Mouse (Mus musculus): ENCODE data around the gene Tubb4b. TPM values are rescaled to one million over a fixed set of nuclear protein-coding genes. Genes with fewer than 3 reads are reported as not detected.

Gene Tubb4b
- polyA plus RNA-seq, 1 experiment from 2014 or later, result 429 TPM

- 1% methylated on average over 23 of the region's 29 CpGs for WGBS
- Histone ChIP-seq H3K27me3 (replicated peaks; ENCODE audit: control insufficient read depth, insufficient read depth, low read length) (peaks cover 13% of the 10 kb centered on the region), H3K4me3 (ENCODE audit: low read depth, low read length) (peak overlapping the region; percentile 59), H3K4me2 (ENCODE audit: low read depth, low read length) (peak overlapping the region; percentile 96), H3K4me1 (ENCODE audit: control insufficient read depth, insufficient read depth, low read length) (peaks cover 15% of the 10 kb centered on the region), H3K9me3 (ENCODE audit: control insufficient read depth, low read length) (no peaks in the 10 kb centered on the region), H3K36me3 (ENCODE audit: control insufficient read depth, insufficient read depth, low read length) (no peaks in the 10 kb centered on the region), H3K27ac (replicated peaks; ENCODE audit: low read depth, low read length) (peak overlapping the region; percentile 42), H3K9ac (ENCODE audit: low read depth, low read length) (peak overlapping the region; percentile 34; the same call in 1 of the 2 replicates)
- ATAC-seq (ENCODE audit: low read depth), result peak; percentile 90
- peak; percentile 94 for DNase-seq (ENCODE audit: low spot score)
These were observed 16.4 kb upstream of the Tubb4b start for GRCm38 (mm10) chr2:25240723-25241437.

DNA sequence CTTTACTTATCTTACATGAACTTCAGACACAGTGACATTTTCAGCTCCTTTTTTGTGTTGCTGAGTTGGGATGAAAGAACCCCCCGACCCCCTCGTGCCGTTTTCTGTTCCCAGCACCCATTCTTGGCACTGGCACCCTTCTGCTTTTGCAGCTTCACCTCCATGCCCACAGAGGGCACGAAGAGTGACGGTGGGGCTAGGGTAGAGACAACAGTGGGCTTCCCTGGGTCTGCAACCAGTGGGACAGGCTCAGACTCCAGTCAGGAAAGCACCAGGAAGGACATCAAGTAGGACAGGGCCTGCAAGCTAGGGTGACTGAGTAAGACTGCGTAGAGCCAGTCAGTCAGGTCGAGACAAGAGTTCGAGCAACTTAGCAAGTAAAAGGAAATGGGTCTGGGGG is 15.8 kb upstream of the Tubb4b start:
- Histone ChIP-seq H3K4me1 (ENCODE audit: control insufficient read depth, insufficient read depth, low read length) (peaks cover 15% of the 10 kb centered on the region), H3K9me3 (ENCODE audit: control insufficient read depth, low read length) (no peaks in the 10 kb centered on the region), H3K4me3 (ENCODE audit: low read depth, low read length) (peak overlapping the region; percentile 59), H3K36me3 (ENCODE audit: control insufficient read depth, insufficient read depth, low read length) (no peaks in the 10 kb centered on the region), H3K9ac (ENCODE audit: low read depth, low read length) (peak overlapping the region; percentile 34; the same call in 1 of the 2 replicates), H3K4me2 (ENCODE audit: low read depth, low read length) (peak overlapping the region; percentile 96), H3K27me3 (replicated peaks; ENCODE audit: control insufficient read depth, insufficient read depth, low read length) (peaks cover 13% of the 10 kb centered on the region), H3K27ac (replicated peaks; ENCODE audit: low read depth, low read length) (peak overlapping the region; percentile 42)
- WGBS, result 53% methylated on average over 8 of the region's 8 CpGs
- peak; percentile 4; the same call in 1 of the 2 replicates for ATAC-seq (ENCODE audit: low read depth)
- no peak for DNase-seq (ENCODE audit: low spot score)

DNA sequence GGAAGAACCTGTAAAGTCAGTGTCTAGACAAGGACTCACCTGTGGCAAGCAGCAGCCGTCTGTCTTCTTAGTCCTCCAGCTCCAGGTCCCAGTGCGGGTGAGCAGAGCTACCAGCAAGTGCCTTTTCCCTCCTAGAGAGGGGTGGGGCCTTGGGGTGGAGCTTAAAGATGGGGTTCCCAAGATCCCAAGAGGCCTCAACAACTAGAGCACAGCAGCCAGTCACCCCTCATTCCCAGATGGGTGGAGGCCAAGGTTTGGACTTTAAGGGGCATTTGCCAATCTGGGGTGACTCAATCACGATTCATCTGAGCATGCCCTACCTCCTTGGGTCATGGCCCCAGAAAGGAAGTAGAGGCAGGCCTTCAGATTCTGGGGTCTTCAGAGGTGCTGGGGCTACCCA is 15.3 kb upstream of the Tubb4b start:
- Histone ChIP-seq H3K27ac (replicated peaks; ENCODE audit: low read depth, low read length) (no peak overlapping the region), H3K9ac (ENCODE audit: low read depth, low read length) (no peak overlapping the region), H3K4me3 (ENCODE audit: low read depth, low read length) (no peak overlapping the region), H3K4me2 (ENCODE audit: low read depth, low read length) (no peak overlapping the region), H3K36me3 (ENCODE audit: control insufficient read depth, insufficient read depth, low read length) (no peaks in the 10 kb centered on the region), H3K9me3 (ENCODE audit: control insufficient read depth, low read length) (no peaks in the 10 kb centered on the region), H3K27me3 (replicated peaks; ENCODE audit: control insufficient read depth, insufficient read depth, low read length) (peaks cover 13% of the 10 kb centered on the region), H3K4me1 (ENCODE audit: control insufficient read depth, insufficient read depth, low read length) (peaks cover 15% of the 10 kb centered on the region)
- DNase-seq (ENCODE audit: low spot score) (no peak), ATAC-seq (ENCODE audit: low read depth) (no peak)
- WGBS, result 68% methylated on average over 3 of the region's 3 CpGs

- peaks cover 13% of the 10 kb centered on the region for H3K27me3 ChIP-seq (replicated peaks; ENCODE audit: control insufficient read depth, insufficient read depth, low read length)
- no peak for ATAC-seq (ENCODE audit: low read depth)
These were observed 13.6 kb upstream of the Tubb4b start for GRCm38 (mm10) chr2:25238106-25238505.

GRCm38 (mm10) chr2:25237522-25237921 is 13.0 kb upstream of the Tubb4b start:
- Histone ChIP-seq H3K4me3 (ENCODE audit: low read depth, low read length) (no peak overlapping the region), H3K36me3 (ENCODE audit: control insufficient read depth, insufficient read depth, low read length) (no peaks in the 10 kb centered on the region), H3K9me3 (ENCODE audit: control insufficient read depth, low read length) (no peaks in the 10 kb centered on the region), H3K4me1 (ENCODE audit: control insufficient read depth, insufficient read depth, low read length) (peaks cover 15% of the 10 kb centered on the region), H3K4me2 (ENCODE audit: low read depth, low read length) (no peak overlapping the region), H3K9ac (ENCODE audit: low read depth, low read length) (no peak overlapping the region), H3K27ac (replicated peaks; ENCODE audit: low read depth, low read length) (no peak overlapping the region), H3K27me3 (replicated peaks; ENCODE audit: control insufficient read depth, insufficient read depth, low read length) (peaks cover 10% of the 10 kb centered on the region)
- DNase-seq (ENCODE audit: low spot score) (no peak), ATAC-seq (ENCODE audit: low read depth) (no peak)
- WGBS, result 71% methylated on average over 4 of the region's 4 CpGs

More at GRCm38 (mm10) chr2:25238106-25238505, 13.6 kb upstream of the Tubb4b start:
- H3K27ac ChIP-seq (replicated peaks; ENCODE audit: low read depth, low read length), result no peak overlapping the region
- no peak for DNase-seq (ENCODE audit: low spot score)
- H3K4me1 ChIP-seq (ENCODE audit: control insufficient read depth, insufficient read depth, low read length), result peaks cover 15% of the 10 kb centered on the region
- no peak overlapping the region for H3K4me2 ChIP-seq (ENCODE audit: low read depth, low read length)
- H3K9me3 ChIP-seq (ENCODE audit: control insufficient read depth, low read length), result no peaks in the 10 kb centered on the region
- no peak overlapping the region for H3K4me3 ChIP-seq (ENCODE audit: low read depth, low read length)
- H3K36me3 ChIP-seq (ENCODE audit: control insufficient read depth, insufficient read depth, low read length), result no peaks in the 10 kb centered on the region
- no peak overlapping the region for H3K9ac ChIP-seq (ENCODE audit: low read depth, low read length)

GRCm38 (mm10) chr2:25236614-25237013 is 12.1 kb upstream of the Tubb4b start, which contains the start of gene Rnf224:
Gene Rnf224 (minus strand): TSS chr2:25236787.
- H3K9ac ChIP-seq (ENCODE audit: low read depth, low read length), result no peak within 1 kb of the TSS
- 31% methylated on average over 8 of the region's 8 CpGs for WGBS
- DNase-seq (ENCODE audit: low spot score), result no peak

GRCm38 (mm10) chr2:25234551-25235220 is 10.2 kb upstream of the Tubb4b start:
- no peak for DNase-seq (ENCODE audit: low spot score)
- Histone ChIP-seq H3K4me3 (ENCODE audit: low read depth, low read length) (no peak overlapping the region), H3K9me3 (ENCODE audit: control insufficient read depth, low read length) (no peaks in the 10 kb centered on the region), H3K4me2 (ENCODE audit: low read depth, low read length) (no peak overlapping the region), H3K27ac (replicated peaks; ENCODE audit: low read depth, low read length) (no peak overlapping the region), H3K36me3 (ENCODE audit: control insufficient read depth, insufficient read depth, low read length) (no peaks in the 10 kb centered on the region), H3K27me3 (replicated peaks; ENCODE audit: control insufficient read depth, insufficient read depth, low read length) (no peaks in the 10 kb centered on the region), H3K9ac (ENCODE audit: low read depth, low read length) (no peak overlapping the region), H3K4me1 (ENCODE audit: control insufficient read depth, insufficient read depth, low read length) (no peaks in the 10 kb centered on the region)
- no peak for ATAC-seq (ENCODE audit: low read depth)
- WGBS, result 67% methylated on average over 5 of the region's 5 CpGs

More at GRCm38 (mm10) chr2:25236614-25237013, 12.1 kb upstream of the Tubb4b start, which contains the start of gene Rnf224:
- Histone ChIP-seq H3K36me3 (ENCODE audit: control insufficient read depth, insufficient read depth, low read length) (no peaks in the 10 kb centered on the region), H3K4me1 (ENCODE audit: control insufficient read depth, insufficient read depth, low read length) (peaks cover 12% of the 10 kb centered on the region), H3K4me3 (ENCODE audit: low read depth, low read length) (no peak within 1 kb of the TSS), H3K27me3 (replicated peaks; ENCODE audit: control insufficient read depth, insufficient read depth, low read length) (peaks cover 5% of the 10 kb centered on the region; the same call in 1 of the 2 replicates), H3K4me2 (ENCODE audit: low read depth, low read length) (no peak within 1 kb of the TSS), H3K9me3 (ENCODE audit: control insufficient read depth, low read length) (no peaks in the 10 kb centered on the region), H3K27ac (replicated peaks; ENCODE audit: low read depth, low read length) (no peak within 1 kb of the TSS)
- no peak for ATAC-seq (ENCODE audit: low read depth)

DNA sequence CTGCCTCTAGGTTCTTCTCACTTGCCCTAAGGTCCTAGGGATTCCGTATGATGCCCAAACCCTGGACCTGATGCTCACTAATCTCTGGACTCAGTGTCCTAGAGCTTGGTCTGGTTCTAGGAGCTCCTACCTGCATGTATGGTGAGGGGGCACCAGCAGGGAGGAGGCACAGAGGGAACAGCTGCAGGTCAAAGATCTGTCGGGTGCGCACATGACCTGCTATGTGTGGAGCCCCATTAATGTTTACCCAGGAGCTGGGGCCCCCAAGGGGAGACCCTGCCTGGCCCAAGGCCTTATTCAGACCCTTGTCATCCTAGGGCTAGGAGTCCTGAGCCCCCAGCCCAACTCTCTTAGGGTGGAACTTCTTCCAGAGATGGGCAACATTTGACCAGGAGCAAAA is 9.5 kb upstream of the Tubb4b start, which contains the start of gene Slc34a3:
Gene Slc34a3, minus strand, starts transcription at position 315 of the 400 bp plus-strand sequence.
- H3K27ac ChIP-seq (replicated peaks; ENCODE audit: low read depth, low read length), result no peak within 1 kb of the TSS
- H3K27me3 ChIP-seq (replicated peaks; ENCODE audit: control insufficient read depth, insufficient read depth, low read length), result no peaks in the 10 kb centered on the region
- no peak within 1 kb of the TSS for H3K4me3 ChIP-seq (ENCODE audit: low read depth, low read length)
- H3K9me3 ChIP-seq (ENCODE audit: control insufficient read depth, low read length), result no peaks in the 10 kb centered on the region
- H3K9ac ChIP-seq (ENCODE audit: low read depth, low read length), result no peak within 1 kb of the TSS
- no peaks in the 10 kb centered on the region for H3K4me1 ChIP-seq (ENCODE audit: control insufficient read depth, insufficient read depth, low read length)
- DNase-seq (ENCODE audit: low spot score) (no peak), ATAC-seq (ENCODE audit: low read depth) (no peak)
- no peak within 1 kb of the TSS for H3K4me2 ChIP-seq (ENCODE audit: low read depth, low read length)
- no peaks in the 10 kb centered on the region for H3K36me3 ChIP-seq (ENCODE audit: control insufficient read depth, insufficient read depth, low read length)
- WGBS, result 87% methylated on average over 3 of the region's 3 CpGs

Measured in embryonic facial prominence, embryonic 14.5 days (tissue).